Mouse (Mus musculus) ES-Bruce4 (cell line): ENCODE results near the gene Stab2.

ENCODE experiments used
- CTCF ChIP-seq: IDR thresholded peaks from one replicate; pipeline ENCODE4 v1.8.1; 2011; ENCODE audit warnings: low read depth, low read length
- EP300 ChIP-seq: IDR thresholded peaks from 2 replicates; pipeline ENCODE4 v1.6.1; 2011; ENCODE audit warnings: low read depth, low read length; ENCODE audit not compliant: insufficient read depth
- POLR2A ChIP-seq: IDR thresholded peaks from one replicate; pipeline ENCODE4 v1.8.1; 2011; ENCODE audit warnings: low read length; ENCODE audit not compliant: insufficient read depth

DNA sequence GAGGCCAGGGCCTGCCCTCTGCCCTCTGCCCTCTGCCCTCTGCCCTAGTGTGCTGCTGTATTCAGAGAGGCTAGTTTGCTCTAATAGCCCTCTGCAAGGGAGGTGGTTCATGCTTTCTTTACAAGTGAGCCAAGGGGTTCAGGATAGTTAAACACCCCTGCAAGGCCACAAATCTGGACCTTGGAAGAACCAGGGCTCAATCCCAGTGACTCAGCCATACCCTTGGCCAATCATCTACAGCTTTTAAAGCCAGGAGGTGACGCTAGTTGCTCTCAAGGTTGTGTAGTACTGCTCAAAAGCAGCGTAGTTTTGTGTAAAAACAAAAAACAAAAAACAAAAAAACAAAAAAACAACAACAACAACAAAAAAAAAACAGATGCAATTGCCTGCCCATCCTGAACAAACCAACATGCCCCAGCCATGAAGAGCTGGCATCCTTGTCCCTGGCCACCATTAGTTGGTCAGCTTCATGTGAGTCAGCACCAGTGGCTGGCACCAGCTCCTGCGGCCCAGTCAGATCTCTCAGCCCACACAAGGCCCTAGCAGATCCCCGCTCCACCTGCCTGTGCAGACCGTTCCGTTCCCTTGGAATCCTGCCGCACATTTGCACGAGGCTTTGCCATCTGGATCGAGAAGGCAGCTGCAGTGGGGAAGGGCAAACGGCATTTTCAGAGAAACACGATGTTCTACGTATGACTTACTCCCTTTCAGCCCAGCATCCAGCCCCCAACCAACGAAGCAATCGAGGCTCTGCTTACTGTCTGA lies 117.5 kb downstream of the Stab2 start:
- no peak for TF ChIP-seq CTCF
- TF ChIP-seq POLR2A: no peak
- no peak for TF ChIP-seq EP300
